Mouse (Mus musculus): ENCODE results near the gene Nav2. TPM values are rescaled to one million over a fixed set of nuclear protein-coding genes. Genes with fewer than 3 reads are reported as not detected.

Nav2 gene
- total and polyA plus RNA-seq, 3 experiments, result under 0.01 TPM; not detected in 2

DNA sequence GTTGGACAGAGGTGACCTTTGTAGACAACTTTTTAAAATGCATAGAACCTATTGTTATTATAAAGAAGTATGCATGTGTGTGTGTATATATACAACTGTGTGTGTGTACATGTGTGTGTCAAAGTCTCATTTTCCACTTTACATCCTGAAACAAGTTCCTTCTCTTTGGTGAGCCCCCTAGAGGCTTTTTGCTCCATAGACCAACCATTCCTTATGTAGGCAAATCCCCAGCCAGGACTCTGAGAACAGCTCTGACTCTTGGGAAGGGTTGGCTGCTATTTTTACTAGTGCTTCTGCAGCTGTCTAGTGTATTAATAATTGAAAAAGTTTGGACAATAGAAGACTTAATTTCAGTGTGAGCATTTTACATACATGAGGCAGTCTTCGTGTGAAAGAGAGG is 464.7 kb downstream of the Nav2 start:
- Histone ChIP-seq H3K27me3 (replicated peaks) (peaks cover 66% of the 10 kb centered on the region), H3K9me3 (replicated peaks; ENCODE audit: low read length) (no peaks in the 10 kb centered on the region), H3K9ac (ENCODE audit: insufficient read depth, low read depth) (no peak overlapping the region), H3K4me3 (replicated peaks in 1 of 3; ENCODE audit: low read depth in 2 of 3, low read length in 2 of 3, poor library complexity in 1 of 3) (no peak overlapping the region), H3K27ac (ENCODE audit: insufficient read depth, low read depth) (no peak overlapping the region), H3K4me2 (ENCODE audit: insufficient read depth, low read depth, poor library complexity, severe bottlenecking) (no peak overlapping the region), H3K4me1 (ENCODE audit: control insufficient read depth in 1 of 2, insufficient read depth in 2 of 2) (no peaks in the 10 kb centered on the region), H3K36me3 (replicated peaks in 1 of 2; ENCODE audit: control insufficient read depth in 1 of 2, insufficient read depth in 1 of 2, low read length in 1 of 2) (no peaks in the 10 kb centered on the region), H3K79me2 (replicated peaks; ENCODE audit: control insufficient read depth, extremely low read depth, insufficient read depth, poor library complexity, severe bottlenecking) (no peaks in the 10 kb centered on the region)
- TF ChIP-seq GABPA (IDR thresholded peaks at IDR 0.05; ENCODE audit: insufficient replicate concordance, low read depth, low read length), result no peak
- TF ChIP-seq ZC3H11A (IDR thresholded peaks at IDR 0.05; ENCODE audit: low read depth, low read length), result no peak
- no peak for TF ChIP-seq RAD21 (IDR thresholded peaks at IDR 0.05; ENCODE audit: low read depth, low read length)
- DNase-seq (ENCODE audit: extremely low read depth), result no peak
- in situ Hi-C loops (cut with MboI; ENCODE audit: low pct_ligation_motif_present, low pct_unique_long_range_greater_than_20kb, low sequenced_read_pairs) (no loop called here), dilution Hi-C loops (cut with MboI; ENCODE audit: extremely low pct_ligation_motif_present, extremely low pct_unique_long_range_greater_than_20kb, low sequenced_read_pairs) (no loop called here)

DNA sequence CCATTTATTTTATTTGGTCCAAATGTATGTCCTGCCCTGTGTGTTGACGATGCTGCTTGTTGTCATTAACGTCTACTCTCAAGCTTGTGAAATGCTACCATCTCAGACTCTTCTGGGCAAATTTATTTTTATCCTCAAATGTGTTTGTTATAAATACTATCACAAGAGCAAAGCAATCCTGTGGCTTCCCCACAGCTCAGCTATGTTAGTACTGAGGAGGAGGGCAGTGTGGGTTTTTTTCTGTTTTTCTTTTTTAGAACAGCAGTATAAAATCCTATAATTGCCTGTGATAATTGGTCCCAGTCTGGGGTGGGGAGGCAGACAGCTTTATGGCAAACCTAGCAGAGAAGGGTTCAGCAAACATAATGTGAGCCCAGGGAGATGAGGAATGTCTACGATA is 465.1 kb downstream of the Nav2 start:
- in situ Hi-C loops (cut with MboI; ENCODE audit: low pct_ligation_motif_present, low pct_unique_long_range_greater_than_20kb, low sequenced_read_pairs), result no loop called here
- Histone ChIP-seq H3K4me2 (ENCODE audit: insufficient read depth, low read depth, poor library complexity, severe bottlenecking) (no peak overlapping the region), H3K9ac (ENCODE audit: insufficient read depth, low read depth) (no peak overlapping the region), H3K27ac (ENCODE audit: insufficient read depth, low read depth) (no peak overlapping the region), H3K9me3 (replicated peaks; ENCODE audit: low read length) (no peaks in the 10 kb centered on the region), H3K4me1 (ENCODE audit: control insufficient read depth in 1 of 2, insufficient read depth in 2 of 2) (no peaks in the 10 kb centered on the region), H3K4me3 (replicated peaks in 1 of 3; ENCODE audit: low read depth in 2 of 3, low read length in 2 of 3, poor library complexity in 1 of 3) (no peak overlapping the region), H3K27me3 (replicated peaks) (peaks cover 66% of the 10 kb centered on the region), H3K36me3 (replicated peaks in 1 of 2; ENCODE audit: control insufficient read depth in 1 of 2, insufficient read depth in 1 of 2, low read length in 1 of 2) (no peaks in the 10 kb centered on the region), H3K79me2 (replicated peaks; ENCODE audit: control insufficient read depth, extremely low read depth, insufficient read depth, poor library complexity, severe bottlenecking) (no peaks in the 10 kb centered on the region)
- dilution Hi-C loops (cut with MboI; ENCODE audit: extremely low pct_ligation_motif_present, extremely low pct_unique_long_range_greater_than_20kb, low sequenced_read_pairs), result no loop called here
- no peak for DNase-seq (ENCODE audit: extremely low read depth)
- TF ChIP-seq CHD2 (IDR thresholded peaks at IDR 0.05; ENCODE audit: low read length) (no peak), PAX5 (IDR thresholded peaks at IDR 0.05; ENCODE audit: low read length) (no peak), UBTF (IDR thresholded peaks at IDR 0.05; ENCODE audit: low read depth, low read length) (no peak), RCOR1 (conservative IDR thresholded peaks at IDR 0.05; ENCODE audit: low read depth, low read length) (no peak), TBP (conservative IDR thresholded peaks at IDR 0.05; ENCODE audit: low read depth, low read length) (no peak), ZKSCAN1 (IDR thresholded peaks at IDR 0.05; ENCODE audit: borderline replicate concordance, low read depth, low read length) (no peak), TCF12 (IDR thresholded peaks at IDR 0.05; ENCODE audit: low read depth, low read length) (no peak), MAX (IDR thresholded peaks at IDR 0.05; ENCODE audit: low read length) (no peak), USF2 (conservative IDR thresholded peaks at IDR 0.05; ENCODE audit: low read depth, low read length) (no peak), ELF1 (IDR thresholded peaks at IDR 0.05; ENCODE audit: low read depth, low read length) (no peak), USF1 (IDR thresholded peaks at IDR 0.05; ENCODE audit: low read depth, low read length) (no peak), ETS1 (conservative IDR thresholded peaks at IDR 0.05; ENCODE audit: low read depth, low read length) (no peak), SMC3 (IDR thresholded peaks at IDR 0.05; ENCODE audit: low read depth, low read length) (no peak), KAT2A (IDR thresholded peaks at IDR 0.05; ENCODE audit: insufficient replicate concordance, low read length) (no peak), HCFC1 (IDR thresholded peaks at IDR 0.05; ENCODE audit: low read depth, low read length) (no peak), ZMIZ1 (IDR thresholded peaks at IDR 0.05; ENCODE audit: low read depth, low read length) (no peak), CHD1 (IDR thresholded peaks at IDR 0.05; ENCODE audit: low read depth, low read length) (no peak), MEF2A (IDR thresholded peaks at IDR 0.05; ENCODE audit: borderline replicate concordance, low read depth, low read length) (no peak)
